Mouse (Mus musculus): ENCODE results near the gene Atp1a2.

- TF ChIP-seq CTCF (IDR thresholded peaks at IDR 0.05; ENCODE audit: extremely low read depth, insufficient read length, insufficient replicate concordance, low read depth, low read length): peak; percentile 53
- no peak for TF ChIP-seq POLR2A (IDR thresholded peaks at IDR 0.05; ENCODE audit: low read depth, low read length)
Observed at GRCm38 (mm10) chr1:172325680-172326535, 28.0 kb upstream of the Atp1a2 start.
